Mouse (Mus musculus) lung, embryonic 15.5 days (tissue): ENCODE data around the gene Tnk2. TPM values are rescaled to one million over a fixed set of nuclear protein-coding genes. Genes with fewer than 3 reads are reported as not detected.

Experiments used
- ATAC-seq: fragments of 200-750 bp; cut with Nextera tagmentation; 2 replicates; pipeline ENCODE4 v1.8.0; 2017; ENCODE audit warnings: moderate number of reproducible peaks, borderline replicate concordance; ENCODE audit not compliant: low FRiP score, low TSS enrichment; ENCODE audit errors: extremely low read depth
- H3K27ac ChIP-seq: fragments of 300-500 bp; sonication (generic); 2 replicates; pipeline ENCODE4 v1.5.1; 2015; ENCODE audit warnings: moderate library complexity, mild to moderate bottlenecking, inconsistent platforms
- H3K27me3 ChIP-seq: fragments of 300-500 bp; sonication (generic); 2 replicates; pipeline ENCODE4 v1.6.1; 2015; ENCODE audit warnings: inconsistent platforms
- H3K36me3 ChIP-seq: fragments of 300-500 bp; sonication (generic); 2 replicates; pipeline ENCODE4 v1.6.1; 2015; ENCODE audit warnings: inconsistent platforms
- H3K4me1 ChIP-seq: fragments of 300-500 bp; sonication (generic); 2 replicates; pipeline ENCODE4 v1.6.1; 2015; ENCODE audit warnings: inconsistent platforms
- H3K4me2 ChIP-seq: fragments of 300-500 bp; sonication (generic); 2 replicates; pipeline ENCODE4 v1.6.1; 2015; ENCODE audit warnings: inconsistent platforms, mild to moderate bottlenecking, moderate library complexity
- H3K4me3 ChIP-seq: fragments of 300-500 bp; sonication (generic); 2 replicates; pipeline ENCODE4 v1.5.1; 2015; ENCODE audit warnings: mild to moderate bottlenecking, inconsistent platforms
- H3K9ac ChIP-seq: fragments of 300-500 bp; sonication (generic); 2 replicates; pipeline ENCODE4 v1.6.1; 2015; ENCODE audit warnings: inconsistent platforms
- H3K9me3 ChIP-seq: fragments of 300-500 bp; sonication (generic); 2 replicates; pipeline ENCODE4 v1.6.1; 2016; ENCODE audit warnings: inconsistent platforms
- WGBS: fragments of 180-500 bp; shearing (Covaris S2); methylation state at CpG from one replicate; pipeline ENCODE4 v1.1.7; 2015; 5-methylcytosine and 5-hydroxymethylcytosine counted together
- polyA plus RNA-seq: library from polyadenylated mRNA; unstranded; fragments of >200 nt; fragmentation: Nextera tagmentation; extraction: Ambion mirVana; gene quantifications from 2 replicates; pipeline ENCODE4 v1.2.1, GENCODE M21; 2015

The Tnk2 gene
- polyA plus RNA-seq, 1 experiment from 2014 or later: 17.2 TPM

DNA sequence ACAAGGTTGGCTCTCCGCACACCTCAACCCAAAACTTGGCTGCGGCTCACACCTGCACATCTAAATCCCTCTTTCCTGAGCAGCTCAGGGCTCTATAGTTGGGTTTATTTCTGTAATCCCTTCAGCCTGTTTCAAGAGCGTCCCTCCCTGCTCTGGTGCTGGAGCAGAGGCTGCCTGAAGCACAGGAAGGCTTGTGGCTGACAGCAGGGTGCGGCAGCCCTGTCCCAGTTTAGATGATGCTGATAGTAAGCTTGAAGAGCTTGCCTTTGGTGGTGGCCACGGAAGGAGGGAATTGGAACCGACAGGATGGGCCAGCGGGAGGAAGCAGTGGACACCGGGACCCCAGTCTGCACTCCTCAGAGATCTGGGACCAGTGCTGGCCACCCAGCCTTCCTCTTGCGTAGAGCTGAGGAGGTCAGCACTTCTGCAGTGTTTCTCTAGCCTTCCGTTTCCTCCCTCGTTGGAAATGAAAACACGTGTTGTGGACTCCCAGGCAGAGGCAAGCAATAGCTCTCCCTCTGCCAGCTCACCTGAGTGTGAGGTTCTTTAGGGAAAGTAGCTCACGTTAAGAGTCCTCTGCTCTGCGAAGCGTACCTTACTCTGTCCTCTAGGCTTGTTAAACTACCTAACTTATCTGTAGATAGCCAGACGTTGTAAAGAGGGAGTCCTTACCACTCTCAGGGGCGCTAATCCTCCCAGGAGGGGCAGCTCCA, 63.6 kb downstream of the Tnk2 start:
- Histone ChIP-seq H3K27me3 (no peaks in the 10 kb centered on the region), H3K9me3 (no peaks in the 10 kb centered on the region), H3K4me2 (no peak overlapping the region), H3K36me3 (no peaks in the 10 kb centered on the region), H3K9ac (no peak overlapping the region), H3K4me1 (peaks cover 17% of the 10 kb centered on the region), H3K27ac (no peak overlapping the region), H3K4me3 (no peak overlapping the region)
- no peak for ATAC-seq
- WGBS: 46% methylated on average over 17 of the region's 17 CpGs

DNA sequence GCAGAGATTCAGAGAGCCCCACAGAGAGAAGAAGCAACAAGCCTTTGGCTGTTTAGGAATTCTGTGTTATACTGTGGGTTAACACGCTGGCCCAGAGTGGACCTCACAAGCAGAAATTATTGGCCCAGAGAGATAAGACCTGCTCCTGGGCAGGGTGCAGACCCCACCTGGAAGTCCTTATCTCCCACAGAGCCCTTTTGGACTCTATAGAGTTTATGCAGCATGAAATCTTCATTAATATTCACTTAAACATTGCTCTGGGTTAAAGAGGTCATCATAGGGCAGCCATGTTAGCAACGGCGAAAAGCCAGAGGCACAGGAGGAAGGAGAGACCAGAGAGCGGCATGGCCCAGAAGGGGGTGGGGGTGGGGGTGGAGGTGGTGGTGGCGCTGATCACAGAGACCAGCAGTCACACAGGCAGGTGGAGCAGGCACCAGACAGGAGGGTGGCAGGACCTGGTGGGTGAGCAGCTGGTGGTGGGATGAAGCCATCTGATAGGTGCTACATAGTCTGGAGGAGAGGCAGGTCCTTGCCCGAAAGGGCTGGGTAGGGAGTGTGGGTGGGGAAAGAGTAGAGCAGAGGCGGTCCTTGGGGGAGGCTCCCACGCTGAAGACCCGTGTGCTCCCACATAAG, 64.3 kb downstream of the Tnk2 start:
- no peak overlapping the region for H3K9ac ChIP-seq
- H3K27ac ChIP-seq: no peak overlapping the region
- peaks cover 17% of the 10 kb centered on the region for H3K4me1 ChIP-seq
- H3K9me3 ChIP-seq: no peaks in the 10 kb centered on the region
- no peaks in the 10 kb centered on the region for H3K27me3 ChIP-seq
- no peaks in the 10 kb centered on the region for H3K36me3 ChIP-seq
- 60% methylated on average over 9 of the region's 9 CpGs for WGBS
- no peak for ATAC-seq
- no peak overlapping the region for H3K4me3 ChIP-seq
- H3K4me2 ChIP-seq: no peak overlapping the region

DNA sequence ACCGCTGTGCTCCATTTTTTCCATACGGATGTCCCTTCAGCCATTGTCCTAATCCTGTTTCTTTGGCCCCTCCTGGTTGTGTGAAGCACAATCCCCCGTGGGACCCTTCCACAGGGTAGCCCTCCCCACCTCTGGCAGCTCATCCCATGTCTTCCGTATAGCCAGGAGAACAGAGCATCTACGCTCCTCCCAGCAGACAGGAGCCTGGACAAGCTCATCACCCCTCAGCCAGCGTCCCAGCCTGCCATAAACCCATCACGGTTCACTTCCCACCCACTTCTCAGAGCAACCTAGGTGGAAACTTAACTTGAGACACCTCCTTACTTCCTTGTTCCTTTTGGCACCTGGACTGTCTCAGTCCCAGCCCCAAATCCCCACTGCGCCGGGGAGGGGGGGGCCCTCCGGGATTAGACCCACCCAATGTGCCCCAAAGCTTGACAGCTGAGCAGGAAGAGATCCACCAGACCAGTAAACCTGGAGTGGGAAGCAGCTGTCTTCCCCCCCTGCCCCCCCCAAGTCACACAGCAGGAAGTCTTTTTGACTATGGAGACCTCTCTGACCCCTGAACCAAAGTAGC, 64.9 kb downstream of the Tnk2 start:
- H3K4me1 ChIP-seq: peaks cover 13% of the 10 kb centered on the region
- 69% methylated on average over 10 of the region's 10 CpGs for WGBS
- H3K27ac ChIP-seq: no peak overlapping the region
- ATAC-seq: no peak; the same call in 1 of the 2 replicates
- no peak overlapping the region for H3K9ac ChIP-seq
- H3K4me3 ChIP-seq: no peak overlapping the region
- H3K9me3 ChIP-seq: no peaks in the 10 kb centered on the region
- H3K4me2 ChIP-seq: no peak overlapping the region
- no peaks in the 10 kb centered on the region for H3K36me3 ChIP-seq
- no peaks in the 10 kb centered on the region for H3K27me3 ChIP-seq

DNA sequence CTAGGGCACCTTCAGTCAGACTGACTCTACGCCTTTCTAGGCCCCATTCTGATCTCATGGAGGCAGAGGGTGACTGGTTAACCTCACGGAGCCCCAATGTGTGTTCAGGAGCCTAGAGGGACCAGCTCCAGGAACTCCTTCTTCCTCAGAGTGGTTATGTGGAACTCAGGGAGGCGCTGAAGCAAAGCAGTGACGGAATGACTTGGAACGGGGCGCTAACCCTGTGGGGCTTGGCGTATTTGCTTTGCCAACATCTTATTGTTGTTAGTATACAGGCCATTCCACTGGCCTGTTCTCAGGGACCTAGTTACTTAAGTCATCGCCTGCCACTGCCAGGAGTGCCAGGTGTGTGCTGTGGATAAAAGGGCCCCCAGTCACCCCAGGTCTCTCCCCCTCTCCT, 65.4 kb downstream of the Tnk2 start:
- Histone ChIP-seq H3K9ac (no peak overlapping the region), H3K27ac (no peak overlapping the region), H3K4me1 (peaks cover 9% of the 10 kb centered on the region; the same call in 1 of the 2 replicates), H3K36me3 (no peaks in the 10 kb centered on the region), H3K9me3 (no peaks in the 10 kb centered on the region), H3K4me2 (no peak overlapping the region), H3K27me3 (no peaks in the 10 kb centered on the region), H3K4me3 (no peak overlapping the region)
- no peak for ATAC-seq
- WGBS: 88% methylated on average over 8 of the region's 8 CpGs

DNA sequence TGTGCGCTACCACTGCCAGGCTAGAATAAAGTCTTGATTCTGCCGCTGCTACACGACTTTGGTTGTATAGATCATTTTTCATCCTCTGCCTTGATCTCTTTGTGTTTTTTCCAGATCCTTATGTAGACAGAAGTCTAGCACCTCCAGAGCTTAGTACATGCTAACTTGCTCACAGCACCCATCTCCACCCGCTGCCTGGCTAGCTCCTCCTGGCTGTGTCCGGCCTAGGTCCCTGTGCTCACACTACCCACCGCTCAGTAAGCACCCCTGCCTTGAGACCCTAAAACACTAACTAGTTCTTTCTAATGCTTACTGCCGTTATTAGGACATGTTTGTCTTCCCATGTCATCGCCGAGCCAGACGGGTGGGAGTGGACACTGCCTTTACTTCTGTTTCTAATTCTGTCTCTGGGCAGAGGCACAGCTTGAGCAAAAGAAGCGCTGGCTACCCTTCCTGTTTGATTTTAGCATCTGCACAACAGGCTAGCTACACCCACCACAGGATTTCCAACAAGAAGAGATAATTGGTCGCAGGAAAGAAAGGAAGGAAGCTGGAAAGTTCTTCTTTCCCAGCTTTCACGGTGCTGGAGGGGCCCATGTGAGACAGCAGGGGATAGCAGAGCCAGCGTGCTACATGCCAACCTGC, 66.9 kb downstream of the Tnk2 start:
- ATAC-seq: no peak
- Histone ChIP-seq H3K36me3 (no peaks in the 10 kb centered on the region), H3K4me2 (no peak overlapping the region), H3K4me1 (peaks cover 13% of the 10 kb centered on the region; the same call in 1 of the 2 replicates), H3K27ac (no peak overlapping the region), H3K9ac (no peak overlapping the region), H3K4me3 (no peak overlapping the region), H3K9me3 (no peaks in the 10 kb centered on the region), H3K27me3 (no peaks in the 10 kb centered on the region)
- WGBS: 59% methylated on average over 14 of the region's 14 CpGs

DNA sequence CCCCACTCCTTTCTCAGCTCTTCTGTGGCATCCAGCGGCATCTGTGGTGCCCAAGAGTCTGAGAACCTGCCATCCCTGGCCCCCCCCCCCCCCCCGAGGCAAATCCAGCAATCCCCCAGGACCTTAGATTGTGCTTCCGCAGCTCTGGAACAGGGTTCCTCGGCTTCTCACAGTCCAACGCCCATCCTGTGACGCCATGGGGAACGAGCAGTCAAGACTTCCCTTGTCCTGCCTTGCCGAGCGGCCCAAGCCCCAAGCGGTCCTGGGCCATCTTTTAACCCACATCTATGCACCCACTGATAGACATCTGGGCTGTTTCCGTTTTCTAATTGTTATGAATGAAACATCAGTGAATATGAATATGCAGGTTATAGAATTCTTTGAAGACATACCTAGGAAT, 68.5 kb downstream of the Tnk2 start:
- Histone ChIP-seq H3K27me3 (no peaks in the 10 kb centered on the region), H3K9me3 (no peaks in the 10 kb centered on the region), H3K4me2 (no peak overlapping the region), H3K36me3 (no peaks in the 10 kb centered on the region), H3K4me1 (peaks cover 11% of the 10 kb centered on the region; the same call in 1 of the 2 replicates), H3K9ac (no peak overlapping the region), H3K4me3 (no peak overlapping the region), H3K27ac (no peak overlapping the region)
- ATAC-seq: no peak
- 84% methylated on average over 11 of the region's 11 CpGs for WGBS

DNA sequence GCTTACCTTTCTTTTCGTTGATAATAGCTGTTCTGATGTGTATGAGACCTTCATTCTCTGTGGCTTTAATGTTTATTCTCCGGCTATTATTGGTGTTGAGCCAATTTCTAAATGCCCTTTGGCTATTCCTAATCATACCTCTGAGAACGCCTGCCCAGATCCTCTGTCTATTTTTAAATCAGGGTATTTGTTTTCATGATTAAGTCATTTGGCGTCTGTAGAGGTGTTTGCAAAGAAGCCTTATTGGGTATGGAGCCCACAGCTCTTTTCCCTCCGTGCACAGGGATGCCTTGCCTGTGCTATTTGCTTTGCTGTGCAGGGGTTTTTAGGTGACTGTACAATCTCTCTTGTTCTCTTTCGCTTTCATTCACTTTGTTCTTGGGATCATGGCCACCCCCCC, 69.9 kb downstream of the Tnk2 start:
- ATAC-seq: no peak
- H3K27me3 ChIP-seq: no peaks in the 10 kb centered on the region
- WGBS: 44% methylated on average over 6 of the region's 6 CpGs
- H3K4me2 ChIP-seq: no peak overlapping the region
- no peaks in the 10 kb centered on the region for H3K9me3 ChIP-seq
- no peak overlapping the region for H3K9ac ChIP-seq
- H3K4me1 ChIP-seq: 0 out of 2 replicates have a peak, but pooled peaks cover 4% of the 10 kb centered on the region
- H3K4me3 ChIP-seq: no peak overlapping the region
- no peaks in the 10 kb centered on the region for H3K36me3 ChIP-seq
- H3K27ac ChIP-seq: no peak overlapping the region

DNA sequence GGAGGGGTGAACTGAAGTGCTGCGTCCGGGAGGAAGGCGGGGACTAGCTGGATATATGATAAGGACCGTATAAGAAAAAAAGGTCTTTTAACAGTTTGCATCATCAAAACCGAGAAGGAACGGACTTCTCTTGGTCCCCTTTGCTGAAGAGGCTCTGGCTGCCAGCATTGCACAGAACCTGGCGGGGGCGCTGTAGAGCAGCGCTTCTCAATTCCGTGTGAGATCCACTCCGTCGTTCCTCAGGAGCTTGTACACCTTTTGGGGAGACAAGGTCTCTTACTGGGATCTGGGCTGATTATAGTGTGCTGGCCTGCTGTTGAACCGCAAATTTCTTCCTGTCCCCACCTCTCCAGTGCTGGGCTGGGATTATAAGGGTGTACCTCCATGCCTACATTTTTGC, 71.7 kb downstream of the Tnk2 start:
- H3K9me3 ChIP-seq: no peaks in the 10 kb centered on the region
- peak overlapping the region; percentile 20 for H3K4me2 ChIP-seq
- no peak overlapping the region for H3K9ac ChIP-seq
- no peaks in the 10 kb centered on the region for H3K27me3 ChIP-seq
- H3K4me1 ChIP-seq: 0 out of 2 replicates have a peak, but pooled peaks cover 4% of the 10 kb centered on the region
- no peak for ATAC-seq
- WGBS: 12% methylated on average over 13 of the region's 13 CpGs
- no peak overlapping the region for H3K27ac ChIP-seq
- no peaks in the 10 kb centered on the region for H3K36me3 ChIP-seq
- H3K4me3 ChIP-seq: no peak overlapping the region

DNA sequence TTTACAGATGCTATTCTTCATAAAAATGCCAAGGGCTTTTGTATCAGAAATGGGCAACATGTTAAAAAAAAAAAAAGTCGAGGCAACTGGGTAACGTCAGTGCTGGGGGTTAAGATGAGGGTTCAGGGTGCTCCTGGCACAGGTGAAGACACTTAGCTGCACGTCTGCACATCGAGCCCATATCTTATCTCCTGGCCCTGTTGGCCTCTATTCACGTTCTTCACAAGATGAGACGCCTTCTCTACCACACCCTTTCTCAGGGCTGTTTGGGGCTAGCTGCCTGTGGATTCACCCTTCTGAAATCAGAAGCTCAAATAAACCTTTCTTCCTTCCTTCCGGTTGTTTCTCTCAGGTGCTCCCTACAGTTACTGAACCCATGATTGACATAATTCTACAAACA, 79.5 kb downstream of the Tnk2 start:
- Histone ChIP-seq H3K36me3 (no peaks in the 10 kb centered on the region), H3K27ac (no peak overlapping the region), H3K9me3 (no peaks in the 10 kb centered on the region), H3K4me2 (no peak overlapping the region), H3K27me3 (no peaks in the 10 kb centered on the region), H3K4me1 (no peaks in the 10 kb centered on the region), H3K9ac (no peak overlapping the region), H3K4me3 (no peak overlapping the region)
- WGBS: 47% methylated on average over 7 of the region's 7 CpGs
- ATAC-seq: no peak

DNA sequence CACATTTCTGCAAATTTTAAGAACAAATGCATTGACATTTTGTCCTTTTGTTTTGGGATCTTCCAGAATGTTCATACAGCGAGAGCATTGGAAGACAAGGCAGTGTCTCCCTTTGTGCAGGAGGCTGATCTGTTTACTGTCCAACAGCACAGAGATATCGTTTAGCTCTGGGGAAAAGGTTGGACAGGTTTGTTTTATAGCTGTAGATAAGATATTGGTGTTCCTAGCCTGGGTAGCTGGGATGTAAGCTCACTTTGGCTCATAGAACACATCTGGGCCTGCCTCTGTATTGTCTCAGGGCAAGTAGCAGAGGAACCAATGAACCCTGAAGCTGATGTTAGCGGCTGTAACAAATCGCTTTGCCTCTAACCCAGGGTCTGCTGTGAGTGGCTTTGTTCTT, 80.1 kb downstream of the Tnk2 start:
- 69% methylated on average over 4 of the region's 4 CpGs for WGBS
- H3K4me2 ChIP-seq: no peak overlapping the region
- H3K36me3 ChIP-seq: no peaks in the 10 kb centered on the region
- H3K27me3 ChIP-seq: no peaks in the 10 kb centered on the region
- ATAC-seq: no peak
- no peak overlapping the region for H3K27ac ChIP-seq
- no peaks in the 10 kb centered on the region for H3K4me1 ChIP-seq
- no peak overlapping the region for H3K9ac ChIP-seq
- H3K4me3 ChIP-seq: no peak overlapping the region
- no peaks in the 10 kb centered on the region for H3K9me3 ChIP-seq

DNA sequence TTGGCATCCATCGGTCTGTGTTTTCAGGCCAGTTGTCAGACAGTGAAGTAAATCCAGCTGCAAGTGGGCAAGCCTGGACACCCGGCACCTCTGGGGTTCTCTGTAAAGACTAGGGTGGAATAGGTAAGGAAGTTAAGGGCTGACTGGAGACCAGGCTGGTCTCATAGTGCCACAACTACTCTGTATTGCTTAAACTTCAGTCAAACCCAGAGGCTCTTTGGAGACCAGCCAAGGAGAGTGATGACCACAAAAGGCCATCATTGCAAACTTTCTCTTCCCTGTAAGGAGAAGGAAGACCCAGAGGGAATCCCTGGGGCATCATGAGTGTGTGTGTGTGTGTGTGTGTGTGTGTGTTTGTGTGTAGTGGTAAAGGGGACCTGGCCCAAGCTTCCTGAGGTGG, 80.6 kb downstream of the Tnk2 start:
- H3K36me3 ChIP-seq: no peaks in the 10 kb centered on the region
- no peaks in the 10 kb centered on the region for H3K27me3 ChIP-seq
- H3K4me2 ChIP-seq: no peak overlapping the region
- WGBS: 80% methylated on average over 2 of the region's 2 CpGs
- no peak for ATAC-seq
- no peaks in the 10 kb centered on the region for H3K4me1 ChIP-seq
- H3K9me3 ChIP-seq: no peaks in the 10 kb centered on the region
- H3K27ac ChIP-seq: no peak overlapping the region
- no peak overlapping the region for H3K4me3 ChIP-seq
- H3K9ac ChIP-seq: no peak overlapping the region

DNA sequence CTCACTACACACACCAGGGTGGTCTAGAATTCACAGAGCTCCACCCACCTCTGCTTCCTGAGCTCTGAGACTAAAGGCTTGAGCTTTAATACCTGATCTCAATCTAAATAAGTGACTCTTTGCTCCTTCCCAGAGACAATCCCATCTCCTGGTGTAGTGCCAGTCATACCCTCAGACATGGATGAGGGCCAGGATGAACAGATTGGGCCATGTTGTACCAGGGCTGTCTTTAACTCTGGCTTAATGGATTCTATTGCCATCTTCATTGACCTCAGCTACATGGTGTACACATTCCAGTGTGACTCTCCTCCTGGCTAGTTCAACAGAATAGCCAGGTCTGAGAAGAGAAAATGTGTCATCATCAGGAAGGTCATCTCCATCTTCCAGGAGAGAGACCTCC, 82.8 kb downstream of the Tnk2 start:
- Histone ChIP-seq H3K4me1 (no peaks in the 10 kb centered on the region), H3K36me3 (no peaks in the 10 kb centered on the region), H3K4me2 (no peak overlapping the region), H3K9ac (no peak overlapping the region), H3K4me3 (no peak overlapping the region), H3K27ac (no peak overlapping the region), H3K27me3 (no peaks in the 10 kb centered on the region), H3K9me3 (no peaks in the 10 kb centered on the region)
- no peak for ATAC-seq
